Mouse (Mus musculus): ENCODE measurements around the gene Ube2m. TPM values are rescaled to one million over a fixed set of nuclear protein-coding genes. Genes with fewer than 3 reads are reported as not detected.

Ube2m gene
- polyA plus RNA-seq, 1 experiment from 2014 or later = 82.3 TPM

GRCm38 (mm10) chr7:12998053-12998452 is 40.0 kb downstream of the Ube2m start, which contains the start of gene Slc27a5:
TSS of gene Slc27a5 (minus strand) at chr7:12998192.
- Histone ChIP-seq H3K36me3 (no peaks in the 10 kb centered on the region), H3K9ac (no peak within 1 kb of the TSS), H3K27ac (replicated peaks) (no peak within 1 kb of the TSS), H3K4me3 (no peak within 1 kb of the TSS), H3K27me3 (replicated peaks) (no peaks in the 10 kb centered on the region), H3K4me1 (no peaks in the 10 kb centered on the region), H3K9me3 (no peaks in the 10 kb centered on the region), H3K4me2 (no peak within 1 kb of the TSS)
- WGBS = 69% methylated on average over 5 of the region's 5 CpGs
- ATAC-seq (ENCODE audit: extremely low read depth, insufficient number of reproducible peaks, low FRiP score, low TSS enrichment) = no peak

- Histone ChIP-seq H3K27me3 (replicated peaks) (no peaks in the 10 kb centered on the region), H3K27ac (replicated peaks) (no peak overlapping the region), H3K4me3 (no peak overlapping the region), H3K9me3 (no peaks in the 10 kb centered on the region), H3K4me2 (no peak overlapping the region), H3K9ac (no peak overlapping the region), H3K36me3 (no peaks in the 10 kb centered on the region), H3K4me1 (no peaks in the 10 kb centered on the region)
- 57% methylated on average over 5 of the region's 5 CpGs for WGBS
- no peak for ATAC-seq (ENCODE audit: extremely low read depth, insufficient number of reproducible peaks, low FRiP score, low TSS enrichment)
Measured at GRCm38 (mm10) chr7:12997230-12997629, 40.8 kb downstream of the Ube2m start.

GRCm38 (mm10) chr7:12995862-12996261 is 42.2 kb downstream of the Ube2m start:
- ATAC-seq (ENCODE audit: extremely low read depth, insufficient number of reproducible peaks, low FRiP score, low TSS enrichment) = no peak
- Histone ChIP-seq H3K27ac (replicated peaks) (no peak overlapping the region), H3K9ac (no peak overlapping the region), H3K36me3 (no peaks in the 10 kb centered on the region), H3K4me2 (no peak overlapping the region), H3K4me3 (no peak overlapping the region), H3K4me1 (no peaks in the 10 kb centered on the region), H3K27me3 (replicated peaks) (no peaks in the 10 kb centered on the region; the same call in 1 of the 2 replicates), H3K9me3 (no peaks in the 10 kb centered on the region)

GRCm38 (mm10) chr7:12993148-12993547 is 44.9 kb downstream of the Ube2m start:
- WGBS = 78% methylated on average over 10 of the region's 10 CpGs
- ATAC-seq (ENCODE audit: extremely low read depth, insufficient number of reproducible peaks, low FRiP score, low TSS enrichment) = no peak
- H3K27ac ChIP-seq (replicated peaks) = no peak overlapping the region
- H3K9ac ChIP-seq = no peak overlapping the region
- no peak overlapping the region for H3K4me2 ChIP-seq
- no peaks in the 10 kb centered on the region for H3K36me3 ChIP-seq
- no peaks in the 10 kb centered on the region; the same call in 1 of the 2 replicates for H3K27me3 ChIP-seq (replicated peaks)
- H3K4me3 ChIP-seq = no peak overlapping the region
- no peaks in the 10 kb centered on the region for H3K4me1 ChIP-seq
- H3K9me3 ChIP-seq = no peaks in the 10 kb centered on the region

GRCm38 (mm10) chr7:12992222-12992621 is 45.9 kb downstream of the Ube2m start:
- no peak overlapping the region for H3K4me3 ChIP-seq
- no peak overlapping the region for H3K27ac ChIP-seq (replicated peaks)
- H3K27me3 ChIP-seq (replicated peaks) = no peaks in the 10 kb centered on the region; the same call in 1 of the 2 replicates
- no peaks in the 10 kb centered on the region for H3K4me1 ChIP-seq
- no peak overlapping the region for H3K9ac ChIP-seq
- whole genome bisulfite sequencing = 6% methylated on average over 3 of the region's 3 CpGs
- H3K4me2 ChIP-seq = no peak overlapping the region
- no peak for ATAC-seq (ENCODE audit: extremely low read depth, insufficient number of reproducible peaks, low FRiP score, low TSS enrichment)
- H3K36me3 ChIP-seq = no peaks in the 10 kb centered on the region
- H3K9me3 ChIP-seq = no peaks in the 10 kb centered on the region

- Histone ChIP-seq H3K9ac (no peak overlapping the region), H3K36me3 (0 out of 2 replicates have a peak, but pooled peaks cover 2% of the 10 kb centered on the region), H3K4me2 (no peak overlapping the region), H3K9me3 (no peaks in the 10 kb centered on the region), H3K27ac (replicated peaks) (no peak overlapping the region), H3K4me3 (no peak overlapping the region), H3K27me3 (replicated peaks) (no peaks in the 10 kb centered on the region; the same call in 1 of the 2 replicates), H3K4me1 (no peaks in the 10 kb centered on the region)
- 69% methylated on average over 8 of the region's 8 CpGs for WGBS
- ATAC-seq (ENCODE audit: extremely low read depth, insufficient number of reproducible peaks, low FRiP score, low TSS enrichment) = no peak
Measured at GRCm38 (mm10) chr7:12987409-12988189, 50.5 kb downstream of the Ube2m start.

GRCm38 (mm10) chr7:12986906-12987305 is 51.2 kb downstream of the Ube2m start:
- H3K4me3 ChIP-seq = no peak overlapping the region

GRCm38 (mm10) chr7:12985724-12986123 is 52.4 kb downstream of the Ube2m start:
- WGBS = 45% methylated on average over 1 of the region's 1 CpGs

More at GRCm38 (mm10) chr7:12986906-12987305, 51.2 kb downstream of the Ube2m start:
- ATAC-seq (ENCODE audit: extremely low read depth, insufficient number of reproducible peaks, low FRiP score, low TSS enrichment) = no peak
- Histone ChIP-seq H3K27me3 (replicated peaks) (no peaks in the 10 kb centered on the region; the same call in 1 of the 2 replicates), H3K9ac (no peak overlapping the region), H3K9me3 (no peaks in the 10 kb centered on the region), H3K4me1 (no peaks in the 10 kb centered on the region), H3K4me2 (no peak overlapping the region), H3K36me3 (0 out of 2 replicates have a peak, but pooled peaks cover 9% of the 10 kb centered on the region), H3K27ac (replicated peaks) (no peak overlapping the region)
- 81% methylated on average over 8 of the region's 8 CpGs for WGBS

More at GRCm38 (mm10) chr7:12985724-12986123, 52.4 kb downstream of the Ube2m start:
- H3K36me3 ChIP-seq = 0 out of 2 replicates have a peak, but pooled peaks cover 13% of the 10 kb centered on the region
- no peak overlapping the region for H3K27ac ChIP-seq (replicated peaks)
- H3K4me3 ChIP-seq = no peak overlapping the region
- no peak overlapping the region for H3K9ac ChIP-seq
- H3K4me2 ChIP-seq = no peak overlapping the region
- ATAC-seq (ENCODE audit: extremely low read depth, insufficient number of reproducible peaks, low FRiP score, low TSS enrichment) = no peak
- H3K9me3 ChIP-seq = no peaks in the 10 kb centered on the region
- no peaks in the 10 kb centered on the region for H3K27me3 ChIP-seq (replicated peaks)
- H3K4me1 ChIP-seq = no peaks in the 10 kb centered on the region

Other genes starting within 250 kb of the Ube2m start
- 6.5 and 8.2 TPM in 2 replicates for gene Zscan18, start 234.6 kb downstream of the Ube2m start, polyA plus RNA-seq (2015; fragmentation: Nextera tagmentation; extraction: Ambion mirVana)
- 10.2 and 11.6 TPM in 2 replicates for gene Zfp329, start 219.4 kb downstream of the Ube2m start, polyA plus RNA-seq (2015; fragmentation: Nextera tagmentation; extraction: Ambion mirVana)
- gene Zfp110, start 203.5 kb downstream of the Ube2m start, polyA plus RNA-seq (2015; fragmentation: Nextera tagmentation; extraction: Ambion mirVana) = 19.0 and 21.0 TPM in 2 replicates
- 2.3 and 3.2 TPM in 2 replicates for gene Zfp128, start 157.1 kb downstream of the Ube2m start, polyA plus RNA-seq (2015; fragmentation: Nextera tagmentation; extraction: Ambion mirVana)
- gene Zscan22, start 140.5 kb downstream of the Ube2m start, polyA plus RNA-seq (2015; fragmentation: Nextera tagmentation; extraction: Ambion mirVana) = 10.4 and 11.1 TPM in 2 replicates
- gene Rps5, start 116.0 kb downstream of the Ube2m start, polyA plus RNA-seq (2015; fragmentation: Nextera tagmentation; extraction: Ambion mirVana) = 564 and 647 TPM in 2 replicates
- gene Rnf225, start 110.9 kb downstream of the Ube2m start, polyA plus RNA-seq (2015; fragmentation: Nextera tagmentation; extraction: Ambion mirVana) = 0.63 and 0.70 TPM in 2 replicates
- 5.9 and 6.0 TPM in 2 replicates for gene Zfp324, start 72.4 kb downstream of the Ube2m start, polyA plus RNA-seq (2015; fragmentation: Nextera tagmentation; extraction: Ambion mirVana)
- 5.4 and 6.1 TPM in 2 replicates for gene Zfp446, start 60.4 kb downstream of the Ube2m start, polyA plus RNA-seq (2015; fragmentation: Nextera tagmentation; extraction: Ambion mirVana)
- gene Slc27a5, start 40.1 kb downstream of the Ube2m start, polyA plus RNA-seq (2015; fragmentation: Nextera tagmentation; extraction: Ambion mirVana) = 0.11 and 0.14 TPM in 2 replicates
- gene Trim28, start 39.2 kb downstream of the Ube2m start, polyA plus RNA-seq (2015; fragmentation: Nextera tagmentation; extraction: Ambion mirVana) = 155 and 165 TPM in 2 replicates
- gene Zbtb45, start 28.2 kb downstream of the Ube2m start, polyA plus RNA-seq (2015; fragmentation: Nextera tagmentation; extraction: Ambion mirVana) = 15.1 and 16.9 TPM in 2 replicates
- gene Chmp2a, start 3.5 kb downstream of the Ube2m start, polyA plus RNA-seq (2015; fragmentation: Nextera tagmentation; extraction: Ambion mirVana) = 126 and 138 TPM in 2 replicates
- 1.7 and 1.9 TPM in 2 replicates for gene Mzf1, start 16.5 kb upstream of the Ube2m start, polyA plus RNA-seq (2015; fragmentation: Nextera tagmentation; extraction: Ambion mirVana)
- gene Vmn1r85, start 56.9 kb upstream of the Ube2m start, polyA plus RNA-seq (2015; fragmentation: Nextera tagmentation; extraction: Ambion mirVana) = not detected in 2 replicates
- gene Vmn1r86, start 81.6 kb upstream of the Ube2m start, polyA plus RNA-seq (2015; fragmentation: Nextera tagmentation; extraction: Ambion mirVana) = not detected in 2 replicates
- not detected in 2 replicates for gene Vmn1r87, start 101.9 kb upstream of the Ube2m start, polyA plus RNA-seq (2015; fragmentation: Nextera tagmentation; extraction: Ambion mirVana)
- gene Vmn1r88, start 121.3 kb upstream of the Ube2m start, polyA plus RNA-seq (2015; fragmentation: Nextera tagmentation; extraction: Ambion mirVana) = not detected in 2 replicates
- gene Vmn1r89, start 174.7 kb upstream of the Ube2m start, polyA plus RNA-seq (2015; fragmentation: Nextera tagmentation; extraction: Ambion mirVana) = not detected in 2 replicates
- gene Lig1, start 239.0 kb upstream of the Ube2m start, polyA plus RNA-seq (2015; fragmentation: Nextera tagmentation; extraction: Ambion mirVana) = 62.2 and 67.7 TPM in 2 replicates
- 5.9 and 7.1 TPM in 2 replicates for gene Zswim9, start 240.4 kb upstream of the Ube2m start, polyA plus RNA-seq (2015; fragmentation: Nextera tagmentation; extraction: Ambion mirVana)

Measured in heart, embryonic 13.5 days (tissue).